ENCODE assay signal across 8 mouse cellular contexts in genomic region chr4:31642161-31642560, GRCm38 (mm10).
DNase-seq lines count a peak whose midpoint lies in the region; ATAC-seq and TF ChIP-seq lines count a peak whose summit lies in the region.

No protein-coding gene starts in this region.

- TF ChIP-seq CTCF in lung, embryonic 14.5 days (IDR thresholded peaks at IDR 0.05; ENCODE audit: low read depth): peak; percentile 66
- peak; percentile 48; the same call in 1 of the 2 replicates for TF ChIP-seq CTCF in cerebellum, adult 2 months (IDR thresholded peaks at IDR 0.05; ENCODE audit: borderline replicate concordance, insufficient read depth, low read depth, low read length)

- intact Hi-C loops in left cerebral cortex, postnatal 4 days (cut with DNase I): loop anchor here (10.0 kb wide), 1 partner anchor 217 kb away; no protein-coding TSS in a partner anchor

- WGBS in lung, embryonic 14.5 days: 23% methylated on average over 9 of the region's 9 CpGs
- WGBS in cerebellum, adult 2 months: 32% methylated on average over 9 of the region's 9 CpGs
- 37% methylated on average over 9 of the region's 9 CpGs for WGBS in forebrain, embryonic 16.5 days
- 30% methylated on average over 9 of the region's 9 CpGs for WGBS in hindbrain, embryonic 15.5 days

- H3K4me1 ChIP-seq in lung, embryonic 14.5 days (ENCODE audit: insufficient read depth): peaks cover 2% of the 10 kb centered on the region; the same call in 1 of the 2 replicates
- H3K4me1 ChIP-seq in cerebellum, adult 2 months (ENCODE audit: control insufficient read depth, insufficient read depth, low read length): no peaks in the 10 kb centered on the region; the same call in 1 of the 2 replicates
- H3K4me1 ChIP-seq in forebrain, embryonic 16.5 days (replicated peaks; ENCODE audit: control insufficient read depth, insufficient read depth, low read length): peaks cover 8% of the 10 kb centered on the region
- peaks cover 9% of the 10 kb centered on the region for H3K4me1 ChIP-seq in hindbrain, embryonic 15.5 days (replicated peaks)

- no peaks in the 10 kb centered on the region for H3K9me3 ChIP-seq in lung, embryonic 14.5 days (ENCODE audit: low read depth, low read length)
- H3K9me3 ChIP-seq in forebrain, embryonic 16.5 days (ENCODE audit: control insufficient read depth, low read length): no peaks in the 10 kb centered on the region
- no peaks in the 10 kb centered on the region for H3K9me3 ChIP-seq in hindbrain, embryonic 15.5 days

- H3K4me3 ChIP-seq in lung, embryonic 14.5 days (ENCODE audit: low read depth, low read length): no peak overlapping the region
- H3K4me3 ChIP-seq in cerebellum, adult 2 months (replicated peaks; ENCODE audit: insufficient read depth, low read depth, low read length): no peak overlapping the region
- H3K4me3 ChIP-seq in forebrain, embryonic 16.5 days (replicated peaks; ENCODE audit: low read length): no peak overlapping the region
- no peak overlapping the region for H3K4me3 ChIP-seq in hindbrain, embryonic 15.5 days

- no peaks in the 10 kb centered on the region for H3K36me3 ChIP-seq in lung, embryonic 14.5 days (ENCODE audit: insufficient read depth)
- no peaks in the 10 kb centered on the region for H3K36me3 ChIP-seq in forebrain, embryonic 16.5 days (ENCODE audit: control insufficient read depth, insufficient read depth)
- no peaks in the 10 kb centered on the region for H3K36me3 ChIP-seq in hindbrain, embryonic 15.5 days

- no peak overlapping the region for H3K9ac ChIP-seq in lung, embryonic 14.5 days
- H3K9ac ChIP-seq in forebrain, embryonic 16.5 days (replicated peaks; ENCODE audit: low read depth, low read length): no peak overlapping the region
- no peak overlapping the region for H3K9ac ChIP-seq in hindbrain, embryonic 15.5 days

- no peak overlapping the region for H3K27ac ChIP-seq in lung, embryonic 14.5 days (ENCODE audit: low read depth)
- no peak overlapping the region for H3K27ac ChIP-seq in cerebellum, adult 2 months (ENCODE audit: insufficient read depth, low read length)
- peak overlapping the region; percentile 20; the same call in 1 of the 2 replicates for H3K27ac ChIP-seq in forebrain, embryonic 16.5 days (ENCODE audit: low read length)
- H3K27ac ChIP-seq in hindbrain, embryonic 15.5 days (replicated peaks): peak overlapping the region; percentile 70

- ATAC-seq in lung, embryonic 14.5 days (ENCODE audit: insufficient read depth): peak; percentile 92
- ATAC-seq in forebrain, embryonic 16.5 days: peak; percentile 95
- ATAC-seq in hindbrain, embryonic 15.5 days (ENCODE audit: low FRiP score, low read depth): peak; percentile 94

- peak; percentile 81 for DNase-seq in lung, embryonic 14.5 days
- DNase-seq in lung, postnatal 14 days: no peak
- DNase-seq in cerebellum, adult 2 months: peak; percentile 48 to 53
- peak; percentile 63 for DNase-seq in left cerebral cortex, postnatal 4 days
- peak; percentile 66 for DNase-seq in right cerebral cortex, adult 18-20 months
- DNase-seq in c-Kit-positive CD71-positive TER-119-positive erythroid progenitor cells, embryonic 14.5 days (ENCODE audit: low spot score): no peak

- TF ChIP-seq POLR2A in cerebellum, adult 2 months (IDR thresholded peaks at IDR 0.05; ENCODE audit: borderline replicate concordance, insufficient read depth, low read length): no peak

- H3K27me3 ChIP-seq in lung, embryonic 14.5 days (ENCODE audit: insufficient read depth, low read length): no peaks in the 10 kb centered on the region
- H3K27me3 ChIP-seq in cerebellum, adult 2 months (ENCODE audit: control insufficient read depth, insufficient read depth, low read length): no peaks in the 10 kb centered on the region
- H3K27me3 ChIP-seq in forebrain, embryonic 16.5 days (replicated peaks; ENCODE audit: control insufficient read depth, insufficient read depth, low read length): no peaks in the 10 kb centered on the region
- no peaks in the 10 kb centered on the region for H3K27me3 ChIP-seq in hindbrain, embryonic 15.5 days

- H3K4me2 ChIP-seq in lung, embryonic 14.5 days: no peak overlapping the region; the same call in 1 of the 2 replicates
- no peak overlapping the region for H3K4me2 ChIP-seq in forebrain, embryonic 16.5 days (ENCODE audit: low read length)
- peak overlapping the region; percentile 28 for H3K4me2 ChIP-seq in hindbrain, embryonic 15.5 days

Comparison
In these comparisons a context has a peak if more than half of its experiments do, and no peak if none do; other contexts are left out.
1. DNase-seq: peak in lung, embryonic 14.5 days (single experiment), cerebellum, adult 2 months (2 of 2), left cerebral cortex, postnatal 4 days (single experiment) and right cerebral cortex, adult 18-20 months (single experiment); none in lung, postnatal 14 days (single experiment) and c-Kit-positive CD71-positive TER-119-positive erythroid progenitor cells, embryonic 14.5 days (single experiment).
2. H3K27ac ChIP-seq: peak in forebrain, embryonic 16.5 days (single experiment) and hindbrain, embryonic 15.5 days (single experiment); none in lung, embryonic 14.5 days (single experiment) and cerebellum, adult 2 months (single experiment).
3. Peak in every context shown above with its lines, with median percentiles within 50 percentile points of each other: ATAC-seq.